ENCODE assay signal across 10 mouse cellular contexts in the genomic region with DNA sequence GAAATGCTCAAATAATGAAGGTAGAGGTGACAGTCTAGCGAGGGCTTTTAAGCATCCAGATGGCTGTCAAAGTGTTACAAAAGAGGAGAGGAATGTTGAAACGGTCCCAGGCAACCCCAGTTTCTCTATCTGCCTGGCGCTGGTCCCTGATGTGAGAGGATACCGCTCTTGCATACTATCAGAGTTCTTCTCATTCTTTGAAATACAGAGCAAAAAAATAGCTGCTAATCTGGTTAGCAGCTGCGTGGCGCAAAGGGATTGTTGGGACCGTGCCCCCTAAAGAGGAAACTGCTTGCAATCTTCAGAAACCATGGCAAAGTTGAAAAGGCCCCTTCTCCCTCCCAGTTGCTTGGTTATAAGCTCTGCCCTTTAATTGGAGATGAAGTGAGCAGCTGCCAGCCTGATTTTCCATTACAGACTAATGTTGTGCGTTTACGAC. TPM values are rescaled to one million over a fixed set of nuclear protein-coding genes. Genes with fewer than 3 reads are reported as not detected.
DNase-seq lines count a peak whose midpoint lies in the region; ATAC-seq and TF ChIP-seq lines count a peak whose summit lies in the region.
"Had no signal": no experiment of that assay in that cellular context is flagged by ENCODE, and none has a peak within 500 bp of the region (broad histone marks: within the 10 kb centered on the region; RNA-seq: fewer than 3 reads in every experiment).

No protein-coding gene starts in this region.

- no peak overlapping the region for H3K27ac ChIP-seq in lung, postnatal 0 days (ENCODE audit: low read length)
- no peak overlapping the region for H3K27ac ChIP-seq in intestine, embryonic 16.5 days (ENCODE audit: low read length)

- 0 out of 2 replicates have a peak overlapping the region, but pooled peaks have one; percentile 36 for H3K4me3 ChIP-seq in lung, postnatal 0 days (ENCODE audit: low read depth, low read length)
- no peak overlapping the region for H3K4me3 ChIP-seq in intestine, embryonic 16.5 days (ENCODE audit: low read length)

- 6% methylated on average over 9 of the region's 9 CpGs for WGBS in lung, postnatal 0 days
- 8% methylated on average over 9 of the region's 9 CpGs for WGBS in intestine, embryonic 16.5 days

- TF ChIP-seq CTCF in lung, postnatal 0 days (IDR thresholded peaks at IDR 0.05) = no peak

- H3K4me2 ChIP-seq in lung, postnatal 0 days (replicated peaks; ENCODE audit: low read depth, low read length) = peak overlapping the region; percentile 67
- peak overlapping the region; percentile 74; the same call in 1 of the 2 replicates for H3K4me2 ChIP-seq in intestine, embryonic 16.5 days (ENCODE audit: low read depth, low read length)

- no peak overlapping the region for H3K9ac ChIP-seq in lung, postnatal 0 days (replicated peaks; ENCODE audit: low read depth)
- no peak overlapping the region for H3K9ac ChIP-seq in intestine, embryonic 16.5 days (ENCODE audit: low read depth, low read length)

- H3K9me3 ChIP-seq in lung, postnatal 0 days (ENCODE audit: low read length) = no peaks in the 10 kb centered on the region
- H3K9me3 ChIP-seq in intestine, embryonic 16.5 days (ENCODE audit: control insufficient read depth, low read length) = no peaks in the 10 kb centered on the region

- H3K4me1 ChIP-seq in lung, postnatal 0 days (ENCODE audit: insufficient read depth, low read depth, low read length) = no peaks in the 10 kb centered on the region
- peaks cover 3% of the 10 kb centered on the region; the same call in 1 of the 2 replicates for H3K4me1 ChIP-seq in intestine, embryonic 16.5 days (ENCODE audit: control insufficient read depth, insufficient read depth, low read length)

- no peak for ATAC-seq in lung, postnatal 0 days
- ATAC-seq in intestine, embryonic 16.5 days = no peak

- TF ChIP-seq EP300 in lung, postnatal 0 days (IDR thresholded peaks at IDR 0.05) = no peak

- peaks cover 8% of the 10 kb centered on the region for H3K27me3 ChIP-seq in lung, postnatal 0 days (replicated peaks; ENCODE audit: insufficient read depth, low read length)
- peaks cover 31% of the 10 kb centered on the region for H3K27me3 ChIP-seq in intestine, embryonic 16.5 days (replicated peaks; ENCODE audit: control insufficient read depth, insufficient read depth, low read length)

- DNase-seq in adrenal gland, postnatal 14 days = peak; percentile 3
- no peak for DNase-seq in adrenal gland, postnatal 10 days
- no peak for DNase-seq in lung, postnatal 0 days (ENCODE audit: low spot score)
- no peak for DNase-seq in lung, adult 18-20 months
- DNase-seq in right cerebral cortex, postnatal 4 days = peak; percentile 25
- no peak for DNase-seq in c-Kit-positive CD71-positive TER-119-positive erythroid progenitor cells, embryonic 14.5 days (ENCODE audit: low spot score)
- no peak for DNase-seq in B cell, adult 2 months
- DNase-seq: heart, adult 11 months had no signal

- no peaks in the 10 kb centered on the region for H3K36me3 ChIP-seq in lung, postnatal 0 days (ENCODE audit: insufficient read depth, low read length)
- no peaks in the 10 kb centered on the region for H3K36me3 ChIP-seq in intestine, embryonic 16.5 days (ENCODE audit: control insufficient read depth, insufficient read depth, low read length)

RNA-seq across cellular contexts. Expression of gene Cdh8, which starts 1.8 kb away (rescaled TPM):
- total RNA-seq in adrenal gland, postnatal 14 days (2021) = 0.41 TPM in 1 of 2 replicates, not detected in the other
- total RNA-seq in adrenal gland, postnatal 10 days (2021) = under 1 TPM; 0.27 to 0.94 TPM
- polyA plus RNA-seq in lung, postnatal 0 days (2015; fragmentation: Nextera tagmentation; extraction: Ambion mirVana) = 0.37 TPM in 2 replicates
- 0.51 and 0.99 TPM in 2 replicates for polyA plus RNA-seq in intestine, embryonic 16.5 days (2015; fragmentation: Nextera tagmentation; extraction: Ambion mirVana)
- polyA plus RNA-seq: testis, adult 2 months had no signal

Comparison
In these comparisons a context has a peak if more than half of its experiments do, and no peak if none do; other contexts are left out.
1. DNase-seq: peak in adrenal gland, postnatal 14 days (single experiment) and right cerebral cortex, postnatal 4 days (single experiment); none in adrenal gland, postnatal 10 days (single experiment), lung, postnatal 0 days (single experiment), lung, adult 18-20 months (0 of 2), c-Kit-positive CD71-positive TER-119-positive erythroid progenitor cells, embryonic 14.5 days (single experiment) and B cell, adult 2 months (0 of 2).